9 mouse cellular contexts compared by ENCODE assay signal in genomic region chr1:63203950-63204659, GRCm38 (mm10). TPM values are rescaled to one million over a fixed set of nuclear protein-coding genes. Genes with fewer than 3 reads are reported as not detected.
DNase-seq lines count a peak whose midpoint lies in the region; ATAC-seq and TF ChIP-seq lines count a peak whose summit lies in the region.
"Had no signal": no experiment of that assay in that cellular context is flagged by ENCODE, and none has a peak within 500 bp of the region (broad histone marks: within the 10 kb centered on the region; RNA-seq: fewer than 3 reads in every experiment).

No protein-coding gene starts in this region.

- ATAC-seq in hindbrain, embryonic 12.5 days (ENCODE audit: low FRiP score): peak; percentile 86
- no peak for ATAC-seq in liver, postnatal 0 days

- no peaks in the 10 kb centered on the region for H3K27me3 ChIP-seq in hindbrain, embryonic 12.5 days
- no peaks in the 10 kb centered on the region for H3K27me3 ChIP-seq in liver, postnatal 0 days (ENCODE audit: insufficient read depth, low read length)

- no peak overlapping the region for H3K9ac ChIP-seq in hindbrain, embryonic 12.5 days
- H3K9ac ChIP-seq in liver, postnatal 0 days (replicated peaks): no peak overlapping the region

- TF ChIP-seq CTCF in left cerebral cortex, adult 2 months (IDR thresholded peaks at IDR 0.05): peak; percentile 3
- TF ChIP-seq CTCF in liver, postnatal 0 days (IDR thresholded peaks at IDR 0.05; ENCODE audit: low read depth): 0 out of 2 replicates have a peak, but pooled peaks have one; percentile 28

- no peaks in the 10 kb centered on the region for H3K36me3 ChIP-seq in hindbrain, embryonic 12.5 days
- H3K36me3 ChIP-seq in liver, postnatal 0 days (replicated peaks; ENCODE audit: insufficient read depth, low read length): no peaks in the 10 kb centered on the region

- no peak overlapping the region for H3K4me3 ChIP-seq in left cerebral cortex, adult 2 months
- H3K4me3 ChIP-seq in hindbrain, embryonic 12.5 days: no peak overlapping the region
- H3K4me3 ChIP-seq in liver, postnatal 0 days (ENCODE audit: low read depth, low read length): no peak overlapping the region

- H3K4me2 ChIP-seq in hindbrain, embryonic 12.5 days (replicated peaks): no peak overlapping the region
- H3K4me2 ChIP-seq in liver, postnatal 0 days (ENCODE audit: low read depth, low read length): no peak overlapping the region

- no peak overlapping the region for H3K27ac ChIP-seq in left cerebral cortex, adult 2 months
- H3K27ac ChIP-seq in hindbrain, embryonic 12.5 days: peak overlapping the region; percentile 69
- no peak overlapping the region for H3K27ac ChIP-seq in liver, postnatal 0 days (ENCODE audit: low read depth)

- peaks cover 11% of the 10 kb centered on the region; the same call in 1 of the 2 replicates for H3K9me3 ChIP-seq in hindbrain, embryonic 12.5 days (replicated peaks)
- no peaks in the 10 kb centered on the region for H3K9me3 ChIP-seq in liver, postnatal 0 days (ENCODE audit: low read length)

- WGBS in hindbrain, embryonic 12.5 days: 8% methylated on average over 7 of the region's 7 CpGs
- 25% methylated on average over 7 of the region's 7 CpGs for WGBS in liver, postnatal 0 days (ENCODE audit: insufficient replicate concordance)

- H3K4me1 ChIP-seq in hindbrain, embryonic 12.5 days: peaks cover 20% of the 10 kb centered on the region
- H3K4me1 ChIP-seq in liver, postnatal 0 days (ENCODE audit: insufficient read depth): 0 out of 2 replicates have a peak, but pooled peaks cover 3% of the 10 kb centered on the region

- peak in 1 of 2 experiments; percentile 45 for DNase-seq in left cerebral cortex, adult 2 months (ENCODE audit: extremely low spot score in 1 of 2, low spot score in 2 of 2)
- DNase-seq in left cerebral cortex, adult 18-20 months (ENCODE audit: low spot score in 2 of 2): no peak
- DNase-seq in embryo, embryonic 11 days: peak; percentile 90
- peak; percentile 24 for DNase-seq in liver, postnatal 0 days
- DNase-seq in B cell, adult 2 months: no peak
- DNase-seq in cerebellum, adult 8-10 months: no peak
- no peak for DNase-seq in lung, postnatal 25 days (ENCODE audit: low spot score)

- no peak for TF ChIP-seq EP300 in liver, postnatal 0 days (IDR thresholded peaks at IDR 0.05; ENCODE audit: low read depth)

- intact Hi-C loops in left cerebral cortex, adult 2 months (cut with DNase I): no loop called here

RNA-seq across cellular contexts. Expression of gene Gpr1, which starts 10.2 kb away (rescaled TPM):
- under 1 TPM; 0.58 to 0.81 TPM for total RNA-seq in left cerebral cortex, adult 2 months (2021)
- under 1 TPM; 0.53 to 0.73 TPM for total RNA-seq in left cerebral cortex, adult 18-20 months (2021)
- 0.20 and 0.21 TPM in 2 replicates for polyA plus RNA-seq in hindbrain, embryonic 12.5 days (2016; fragmentation: Nextera tagmentation; extraction: Ambion mirVana)
- 0.05 TPM in 1 of 2 replicates, not detected in the other for polyA plus RNA-seq in liver, postnatal 0 days (2015; fragmentation: Nextera tagmentation; extraction: Ambion mirVana)
- polyA plus RNA-seq: small intestine, adult 2 months had no signal

RNA-seq across cellular contexts. Expression of gene Ndufs1, which starts 27.5 kb away (rescaled TPM):
- 100 to 1,000 TPM; 146 to 157 TPM for total RNA-seq in left cerebral cortex, adult 2 months (2021)
- 100 to 1,000 TPM; 150 to 159 TPM for total RNA-seq in left cerebral cortex, adult 18-20 months (2021)
- 124 and 133 TPM in 2 replicates for polyA plus RNA-seq in hindbrain, embryonic 12.5 days (2016; fragmentation: Nextera tagmentation; extraction: Ambion mirVana)
- polyA plus RNA-seq in liver, postnatal 0 days (2015; fragmentation: Nextera tagmentation; extraction: Ambion mirVana): 88.8 and 102 TPM in 2 replicates

RNA-seq across cellular contexts. Expression of gene Eef1b2, which starts 27.5 kb away (rescaled TPM):
- 100 to 1,000 TPM; 327 to 339 TPM for total RNA-seq in left cerebral cortex, adult 2 months (2021)
- total RNA-seq in left cerebral cortex, adult 18-20 months (2021): 100 to 1,000 TPM; 349 to 361 TPM
- polyA plus RNA-seq in hindbrain, embryonic 12.5 days (2016; fragmentation: Nextera tagmentation; extraction: Ambion mirVana): 351 and 383 TPM in 2 replicates
- 352 and 364 TPM in 2 replicates for polyA plus RNA-seq in liver, postnatal 0 days (2015; fragmentation: Nextera tagmentation; extraction: Ambion mirVana)

Comparison
In these comparisons a context has a peak if more than half of its experiments do, and no peak if none do; other contexts are left out.
1. DNase-seq: peak in embryo, embryonic 11 days (single experiment) and liver, postnatal 0 days (single experiment); none in left cerebral cortex, adult 18-20 months (0 of 2), B cell, adult 2 months (0 of 2), cerebellum, adult 8-10 months (single experiment) and lung, postnatal 25 days (single experiment).